Mouse (Mus musculus): ENCODE results near the gene Sfxn4.

Gene Sfxn4

GRCm38 (mm10) chr19:60818677-60819076 is 42.6 kb downstream of the Sfxn4 start:
- no peak for DNase-seq

- DNase-seq: no peak
Measured at GRCm38 (mm10) chr19:60813133-60813532, 48.1 kb downstream of the Sfxn4 start.

GRCm38 (mm10) chr19:60812036-60812389 is 49.3 kb downstream of the Sfxn4 start:
- DNase-seq: no peak

- DNase-seq: peak; percentile 92
Measured at GRCm38 (mm10) chr19:60811098-60812035, 49.9 kb downstream of the Sfxn4 start, which contains the start of gene Fam45a. TSS of gene Fam45a (plus strand) at chr19:60811585.

- DNase-seq: no peak
Measured at GRCm38 (mm10) chr19:60809927-60810326, 51.4 kb downstream of the Sfxn4 start.

- no peak for DNase-seq
Measured at GRCm38 (mm10) chr19:60804903-60805302, 56.4 kb downstream of the Sfxn4 start.

- DNase-seq: no peak
Measured at GRCm38 (mm10) chr19:60799867-60800569, 61.3 kb downstream of the Sfxn4 start.

- DNase-seq: no peak
Measured at GRCm38 (mm10) chr19:60797415-60797814, 63.9 kb downstream of the Sfxn4 start.

GRCm38 (mm10) chr19:60795244-60795643 is 66.0 kb downstream of the Sfxn4 start:
- no peak for DNase-seq

- DNase-seq: no peak
Measured at GRCm38 (mm10) chr19:60793170-60793707, 68.0 kb downstream of the Sfxn4 start.

- peak; percentile 9 for DNase-seq
Measured at GRCm38 (mm10) chr19:60791164-60791563, 70.1 kb downstream of the Sfxn4 start.

GRCm38 (mm10) chr19:60790551-60791161 is 70.6 kb downstream of the Sfxn4 start, which contains the start of gene Eif3a:
TSS of gene Eif3a (minus strand) at chr19:60790658.
- peak; percentile 93 for DNase-seq

- peak; percentile 69 for DNase-seq
Measured at GRCm38 (mm10) chr19:60789919-60790506, 71.3 kb downstream of the Sfxn4 start.

- DNase-seq: no peak
Measured at GRCm38 (mm10) chr19:60789452-60789851, 71.8 kb downstream of the Sfxn4 start.

- no peak for DNase-seq
Measured at GRCm38 (mm10) chr19:60788214-60788960, 72.9 kb downstream of the Sfxn4 start.

GRCm38 (mm10) chr19:60787465-60788150 is 73.7 kb downstream of the Sfxn4 start:
- no peak for DNase-seq

Data from kidney, adult 18-20 months (tissue).